Mouse (Mus musculus): ENCODE results near the gene Grk4.

- TF ChIP-seq CTCF (IDR thresholded peaks at IDR 0.05; ENCODE audit: control insufficient read depth, insufficient read depth, insufficient replicate concordance, low read depth, low read length): no peak
- TF ChIP-seq POLR2A (IDR thresholded peaks at IDR 0.05; ENCODE audit: control insufficient read depth, low read depth, low read length): no peak
These were observed 27.2 kb upstream of the Grk4 start for GRCm38 (mm10) chr5:34632996-34633395.

All from testis, adult 2 months (tissue).